Mouse (Mus musculus) G1E (cell line): Measurements from ENCODE around the gene Csf1. TPM values are rescaled to one million over a fixed set of nuclear protein-coding genes. Genes with fewer than 3 reads are reported as not detected.

Experiments
- ATAC-seq: 2 replicates; pipeline ENCODE4 v1.8.0; 2016; ENCODE audit warnings: mild to moderate bottlenecking; ENCODE audit not compliant: insufficient number of reproducible peaks, poor library complexity, low FRiP score, severe bottlenecking; ENCODE audit errors: extremely low read depth
- DNase-seq: peaks from one replicate; pipeline ENCODE4 v3.0.0; 2012; ENCODE audit warnings: low spot score
- H3K27me3 ChIP-seq: 2 replicates; pipeline ENCODE4 v1.6.1; 2012; ENCODE audit warnings: mild to moderate bottlenecking, low read length, inconsistent platforms; ENCODE audit not compliant: insufficient read depth
- H3K36me3 ChIP-seq: replicated peaks from 2 replicates; pipeline ENCODE3; 2012; ENCODE audit warnings: mild to moderate bottlenecking, inconsistent platforms
- H3K4me1 ChIP-seq: 2 replicates; pipeline ENCODE4 v1.6.1; 2012; ENCODE audit warnings: low read depth, low read length, inconsistent platforms, mixed read lengths; ENCODE audit not compliant: insufficient read depth
- H3K4me3 ChIP-seq: 2 replicates; pipeline ENCODE4 v1.5.1; 2012; ENCODE audit warnings: low read depth, mild to moderate bottlenecking, inconsistent platforms, low read length, moderate library complexity, mixed read lengths
- H3K9me3 ChIP-seq: replicated peaks from 2 replicates; pipeline ENCODE4 v1.6.1; 2012; ENCODE audit warnings: inconsistent platforms
- CTCF ChIP-seq: IDR thresholded peaks from 2 replicates; pipeline ENCODE4 v1.5.1; 2012; ENCODE audit warnings: low read depth, low read length, inconsistent platforms, mixed read lengths
- GATA1 ChIP-seq: IDR thresholded peaks from 2 replicates; pipeline ENCODE4 v1.6.1; 2012; ENCODE audit warnings: borderline replicate concordance, low read length, inconsistent platforms, mixed read lengths
- GATA2 ChIP-seq: IDR thresholded peaks from 2 replicates; pipeline ENCODE4 v1.6.1; 2012; ENCODE audit warnings: low read depth, low read length, inconsistent platforms, borderline replicate concordance
- POLR2AphosphoS5 ChIP-seq: IDR thresholded peaks from 2 replicates; pipeline ENCODE4 v1.6.1; 2012; ENCODE audit warnings: low read depth, low read length, inconsistent platforms; ENCODE audit not compliant: insufficient replicate concordance
- TAL1 ChIP-seq: conservative IDR thresholded peaks from 2 replicates; pipeline ENCODE4 v1.6.1; 2012; ENCODE audit warnings: low read depth, low read length, inconsistent platforms, mixed read lengths
- polyA plus RNA-seq: library from polyadenylated mRNA; stranded (reverse); fragments of >175 nt; gene quantifications from 2 replicates; pipeline ENCODE4 v1.2.3, GENCODE M21; 2012
- total RNA-seq, 2 experiments: library from RNA; stranded (forward) in 1 of 2; stranded (reverse) in 1 of 2; fragments of 200-1000 nt in 1 of 2; fragments of >200 nt in 1 of 2; fragmentation: Nextera tagmentation in 1 of 2; gene quantifications; 2 replicates each; pipeline ENCODE4 v1.2.3; 2014 to 2017

The Csf1 gene
- total and polyA plus RNA-seq, 3 experiments: 0.03 to 0.11 TPM; not detected in 1

DNA sequence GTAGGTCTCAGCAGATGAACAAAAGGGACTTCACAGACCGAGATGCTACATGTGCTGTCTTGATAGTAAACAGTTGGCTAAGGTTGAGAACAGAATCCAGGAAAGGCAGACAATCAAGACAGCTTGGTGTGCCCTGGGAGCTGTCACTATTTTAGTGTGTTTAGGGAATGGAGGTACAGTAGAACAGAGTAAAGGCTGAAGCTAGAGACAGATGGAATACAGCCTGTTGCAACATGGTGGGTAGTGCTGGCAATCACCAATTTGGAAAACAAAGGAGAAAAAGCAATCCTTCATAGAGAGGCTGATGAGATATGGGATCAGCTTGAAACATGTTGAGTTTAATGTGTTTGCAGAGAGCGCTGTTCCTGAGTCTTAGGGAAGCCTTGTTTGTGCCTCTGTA, 59.6 kb downstream of the Csf1 start:
- no peaks in the 10 kb centered on the region for H3K36me3 ChIP-seq
- no peaks in the 10 kb centered on the region for H3K9me3 ChIP-seq
- H3K27me3 ChIP-seq: peaks cover 48% of the 10 kb centered on the region
- H3K4me3 ChIP-seq: no peak overlapping the region
- TF ChIP-seq CTCF (no peak), GATA1 (no peak), POLR2AphosphoS5 (no peak), TAL1 (no peak), GATA2 (no peak)
- DNase-seq (no peak), ATAC-seq (no peak)
- H3K4me1 ChIP-seq: peaks cover 6% of the 10 kb centered on the region; the same call in 1 of the 2 replicates

DNA sequence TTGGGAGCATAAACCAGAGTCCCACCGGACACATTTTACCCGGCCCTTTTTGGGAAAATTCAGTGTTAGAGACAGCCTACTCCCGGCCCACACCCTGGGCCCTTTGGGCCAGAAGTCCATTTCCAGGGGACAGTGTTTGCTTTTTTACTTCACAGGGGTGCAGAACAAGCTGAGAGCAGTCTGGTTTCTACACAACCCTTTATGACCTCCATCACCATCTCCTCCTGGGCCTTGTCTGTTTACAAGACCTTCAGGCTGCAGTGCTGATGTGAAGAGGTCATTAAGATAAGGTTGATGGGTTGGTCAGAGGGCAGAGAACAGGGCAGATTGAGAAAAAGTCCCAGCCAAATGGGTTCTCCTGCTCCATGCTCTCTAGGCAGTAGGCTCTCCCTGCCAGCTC, 63.4 kb downstream of the Csf1 start:
- peaks cover 24% of the 10 kb centered on the region for H3K27me3 ChIP-seq
- H3K36me3 ChIP-seq: peaks cover 8% of the 10 kb centered on the region
- peaks cover 34% of the 10 kb centered on the region for H3K4me1 ChIP-seq
- DNase-seq (no peak), ATAC-seq (no peak)
- peak overlapping the region; percentile 87; the same call in 1 of the 2 replicates for H3K4me3 ChIP-seq
- no peaks in the 10 kb centered on the region for H3K9me3 ChIP-seq
- TF ChIP-seq CTCF: no peak
- TF ChIP-seq TAL1: no peak
- TF ChIP-seq GATA1: no peak
- TF ChIP-seq POLR2AphosphoS5: no peak
- TF ChIP-seq GATA2: no peak

DNA sequence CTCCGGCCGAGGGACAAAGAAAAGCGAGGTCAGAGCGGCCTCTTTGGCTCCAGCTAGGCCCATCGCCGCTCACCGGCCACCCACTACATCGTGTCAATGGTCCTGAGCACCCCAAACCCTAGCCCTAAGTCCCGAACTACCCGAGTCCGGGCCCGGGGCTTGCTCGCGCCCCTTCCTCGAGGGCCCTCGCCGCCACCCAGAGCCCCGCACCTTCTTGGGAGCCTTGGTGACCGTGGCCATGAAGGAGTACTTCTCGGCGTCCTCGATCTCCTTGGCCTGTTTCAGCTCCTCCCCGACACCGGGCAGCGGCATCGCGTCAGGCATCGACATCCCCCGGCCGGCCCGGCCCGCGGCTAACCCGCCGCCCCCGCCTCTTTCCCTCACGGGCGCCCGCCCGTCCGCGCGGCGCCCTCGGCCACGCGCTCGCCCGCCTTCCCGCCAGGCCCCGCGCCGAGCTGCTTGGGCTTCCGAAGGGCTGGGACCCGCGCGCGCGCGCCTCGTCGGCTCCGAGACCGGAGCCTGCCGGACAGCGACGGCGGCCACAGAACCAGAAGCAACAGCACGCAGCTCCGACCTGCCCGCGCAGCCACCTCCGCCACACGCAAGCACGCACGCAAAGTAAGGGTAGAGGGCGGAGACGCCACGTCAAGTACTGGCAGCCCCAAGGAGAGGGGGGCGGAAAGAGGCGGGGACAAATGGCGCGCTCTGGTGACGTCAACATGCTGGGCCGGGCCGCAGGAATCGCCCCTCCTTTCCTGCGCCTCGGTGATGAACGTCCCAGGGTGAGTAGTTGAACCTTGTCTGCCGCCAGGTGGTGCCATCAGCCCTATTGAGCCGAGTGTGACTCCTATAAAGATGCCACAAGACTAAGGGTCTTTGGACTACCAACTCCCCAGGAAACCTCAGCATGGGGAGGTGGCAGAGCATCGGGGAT, 64.1 kb downstream of the Csf1 start, which contains the start of gene Ahcyl1:
Gene Ahcyl1 (minus strand): TSS at position 613 of the 934 bp plus-strand sequence.
- peak; percentile 95 for ATAC-seq
- Histone ChIP-seq H3K36me3 (peaks cover 13% of the 10 kb centered on the region), H3K9me3 (no peaks in the 10 kb centered on the region), H3K4me1 (peaks cover 36% of the 10 kb centered on the region), H3K4me3 (peak within 1 kb of the TSS; percentile 87), H3K27me3 (peaks cover 22% of the 10 kb centered on the region)
- TF ChIP-seq GATA1: no peak
- TF ChIP-seq CTCF: peak; percentile 39; the same call in 1 of the 2 replicates
- peak; percentile 77 for DNase-seq

DNA sequence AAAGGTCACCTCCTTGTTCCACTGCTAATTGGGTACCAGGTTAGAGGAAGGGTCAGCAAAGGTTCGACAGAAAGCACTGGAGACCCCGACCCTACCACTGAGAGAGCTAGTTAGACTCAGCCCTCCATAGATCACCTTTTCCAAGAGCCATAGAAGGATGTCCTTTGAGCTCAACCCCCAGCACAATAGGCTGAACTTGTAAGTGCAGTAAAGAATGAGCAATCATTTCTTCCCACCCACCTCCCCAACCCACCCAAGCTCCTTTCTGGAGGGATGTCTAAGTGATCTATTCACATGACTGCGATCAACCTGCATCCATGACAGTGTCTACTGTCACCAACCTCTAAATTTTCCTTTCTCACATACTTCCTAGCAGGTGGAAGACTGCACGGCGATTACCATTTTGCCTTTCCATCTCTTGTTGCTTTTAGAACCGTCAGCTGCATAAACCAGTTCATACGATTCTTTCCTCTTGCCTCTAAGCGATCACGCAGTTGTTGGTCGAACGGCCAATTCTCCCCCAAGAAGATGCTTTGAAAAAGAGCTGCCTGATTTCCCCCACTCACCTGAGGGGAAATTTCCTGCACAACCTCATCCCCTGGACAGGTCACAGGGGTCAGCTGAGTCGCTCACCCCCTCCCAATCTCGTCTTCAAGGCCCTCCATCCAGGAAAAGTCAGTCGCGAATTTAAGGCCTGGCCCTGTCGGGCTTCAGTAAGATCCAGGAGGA, 64.9 kb downstream of the Csf1 start:
- TF ChIP-seq GATA1: no peak
- TF ChIP-seq TAL1: no peak
- no peak for TF ChIP-seq GATA2
- TF ChIP-seq CTCF: no peak
- TF ChIP-seq POLR2AphosphoS5: no peak
- Histone ChIP-seq H3K4me1 (peaks cover 42% of the 10 kb centered on the region), H3K36me3 (peaks cover 22% of the 10 kb centered on the region), H3K4me3 (peak overlapping the region; percentile 87), H3K27me3 (peaks cover 13% of the 10 kb centered on the region), H3K9me3 (no peaks in the 10 kb centered on the region)
- no peak for ATAC-seq
- no peak for DNase-seq

DNA sequence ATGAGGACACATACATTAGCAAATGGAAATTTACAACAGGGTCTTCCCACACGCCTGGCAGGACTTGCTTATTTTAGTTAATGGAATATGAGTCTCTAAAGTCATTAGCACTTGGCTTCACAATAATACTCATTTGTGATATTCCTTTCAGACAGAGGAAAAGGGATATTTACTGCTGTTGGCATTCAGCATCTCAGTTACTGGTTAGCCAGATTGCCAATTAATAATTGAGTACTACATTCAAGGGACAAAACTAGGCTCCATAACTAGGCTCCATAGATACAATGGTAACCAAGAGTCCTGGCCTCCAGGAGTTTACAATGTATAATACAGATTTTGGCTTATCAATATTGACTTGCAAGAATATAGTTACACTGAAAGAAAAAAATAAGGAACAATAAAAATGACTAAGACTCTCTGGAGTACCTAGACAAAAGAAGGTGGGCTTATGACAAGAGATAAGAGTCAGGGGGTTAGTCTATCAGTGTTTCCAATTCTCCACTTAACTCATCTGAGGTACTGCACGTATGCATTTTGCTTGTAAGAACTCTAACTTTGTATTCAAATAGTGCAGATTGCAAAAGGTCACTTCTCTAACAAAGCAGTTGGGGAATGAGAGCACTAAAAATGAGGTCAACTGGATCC, 65.9 kb downstream of the Csf1 start:
- TF ChIP-seq GATA1 (no peak), CTCF (no peak), TAL1 (no peak), GATA2 (no peak), POLR2AphosphoS5 (no peak)
- Histone ChIP-seq H3K4me1 (peaks cover 46% of the 10 kb centered on the region), H3K27me3 (peaks cover 7% of the 10 kb centered on the region), H3K4me3 (no peak overlapping the region; the same call in 1 of the 2 replicates), H3K36me3 (peaks cover 25% of the 10 kb centered on the region), H3K9me3 (no peaks in the 10 kb centered on the region)
- ATAC-seq (no peak), DNase-seq (no peak)

Other genes starting within 250 kb of the Csf1 start
- 1.2 TPM in 1 of 2 replicates, not detected in the other for gene Slc6a17, start 242.5 kb downstream of the Csf1 start, total RNA-seq (2014; fragmentation: Nextera tagmentation)
- gene Slc6a17, start 242.5 kb downstream of the Csf1 start, total RNA-seq (2017): 0.11 and 0.12 TPM in 2 replicates
- not detected in 2 replicates for gene Slc6a17, start 242.5 kb downstream of the Csf1 start, polyA plus RNA-seq
- not detected in 2 replicates for gene Ubl4b, start 205.4 kb downstream of the Csf1 start, total RNA-seq (2014; fragmentation: Nextera tagmentation)
- 0.06 and 0.11 TPM in 2 replicates for gene Ubl4b, start 205.4 kb downstream of the Csf1 start, total RNA-seq (2017)
- gene Ubl4b, start 205.4 kb downstream of the Csf1 start, polyA plus RNA-seq: not detected in 2 replicates
- gene Alx3, start 165.4 kb downstream of the Csf1 start, total RNA-seq (2014; fragmentation: Nextera tagmentation): not detected in 2 replicates
- 0.11 TPM in 1 of 2 replicates, not detected in the other for gene Alx3, start 165.4 kb downstream of the Csf1 start, total RNA-seq (2017)
- gene Alx3, start 165.4 kb downstream of the Csf1 start, polyA plus RNA-seq: not detected in 2 replicates
- gene Gm10961, start 129.1 kb downstream of the Csf1 start, total RNA-seq (2014; fragmentation: Nextera tagmentation): not detected in 2 replicates
- not detected in 2 replicates for gene Gm10961, start 129.1 kb downstream of the Csf1 start, total RNA-seq (2017)
- gene Gm10961, start 129.1 kb downstream of the Csf1 start, polyA plus RNA-seq: not detected in 2 replicates
- 15.7 and 17.5 TPM in 2 replicates for gene Strip1, start 128.8 kb downstream of the Csf1 start, total RNA-seq (2014; fragmentation: Nextera tagmentation)
- 17.1 and 21.2 TPM in 2 replicates for gene Strip1, start 128.8 kb downstream of the Csf1 start, total RNA-seq (2017)
- gene Strip1, start 128.8 kb downstream of the Csf1 start, polyA plus RNA-seq: 17.6 and 19.4 TPM in 2 replicates
- gene Ahcyl1, start 63.9 kb downstream of the Csf1 start, total RNA-seq (2014; fragmentation: Nextera tagmentation): 146 and 149 TPM in 2 replicates
- 43.7 and 54.9 TPM in 2 replicates for gene Ahcyl1, start 63.9 kb downstream of the Csf1 start, total RNA-seq (2017)
- gene Ahcyl1, start 63.9 kb downstream of the Csf1 start, polyA plus RNA-seq: 18.2 and 21.4 TPM in 2 replicates
- not detected in 2 replicates for gene Eps8l3, start 116.8 kb upstream of the Csf1 start, total RNA-seq (2014; fragmentation: Nextera tagmentation)
- gene Eps8l3, start 116.8 kb upstream of the Csf1 start, total RNA-seq (2017): 0.06 TPM in 1 of 2 replicates, not detected in the other
- not detected in 2 replicates for gene Eps8l3, start 116.8 kb upstream of the Csf1 start, polyA plus RNA-seq
- gene Gstm5, start 135.4 kb upstream of the Csf1 start, total RNA-seq (2014; fragmentation: Nextera tagmentation): not detected in 2 replicates
- not detected in 2 replicates for gene Gstm5, start 135.4 kb upstream of the Csf1 start, total RNA-seq (2017)
- gene Gstm5, start 135.4 kb upstream of the Csf1 start, polyA plus RNA-seq: not detected in 2 replicates
- gene Gstm7, start 171.3 kb upstream of the Csf1 start, total RNA-seq (2014; fragmentation: Nextera tagmentation): not detected in 2 replicates
- not detected in 2 replicates for gene Gstm7, start 171.3 kb upstream of the Csf1 start, total RNA-seq (2017)
- gene Gstm7, start 171.3 kb upstream of the Csf1 start, polyA plus RNA-seq: not detected in 2 replicates
- not detected in 2 replicates for gene Gstm6, start 183.3 kb upstream of the Csf1 start, total RNA-seq (2014; fragmentation: Nextera tagmentation)
- 0.12 and 0.16 TPM in 2 replicates for gene Gstm6, start 183.3 kb upstream of the Csf1 start, total RNA-seq (2017)
- gene Gstm6, start 183.3 kb upstream of the Csf1 start, polyA plus RNA-seq: not detected in 2 replicates
- gene Gstm3, start 208.8 kb upstream of the Csf1 start, total RNA-seq (2014; fragmentation: Nextera tagmentation): not detected in 2 replicates
- not detected in 2 replicates for gene Gstm3, start 208.8 kb upstream of the Csf1 start, total RNA-seq (2017)
- not detected in 2 replicates for gene Gstm3, start 208.8 kb upstream of the Csf1 start, polyA plus RNA-seq
- gene Gstm2, start 226.0 kb upstream of the Csf1 start, total RNA-seq (2014; fragmentation: Nextera tagmentation): not detected in 2 replicates
- gene Gstm2, start 226.0 kb upstream of the Csf1 start, total RNA-seq (2017): not detected in 2 replicates
- gene Gstm2, start 226.0 kb upstream of the Csf1 start, polyA plus RNA-seq: not detected in 2 replicates